Mouse (Mus musculus) brown adipose tissue, adult 24 weeks (tissue): ENCODE data around the gene Sgf29. TPM values are rescaled to one million over a fixed set of nuclear protein-coding genes. Genes with fewer than 3 reads are reported as not detected.
A peak's percentile ranks its signal among the peaks of the same experiment; 100 is the strongest.

Experiments used
- H3K27ac ChIP-seq: fragments of 200-500 bp; replicated peaks from 2 replicates; pipeline ENCODE4 v1.5.1; 2012; ENCODE audit warnings: low read depth, mild to moderate bottlenecking, low read length
- H3K4me1 ChIP-seq: fragments of 200-500 bp; 2 replicates; pipeline ENCODE4 v1.6.1; 2012; ENCODE audit warnings: low read length, mixed read lengths; ENCODE audit not compliant: control insufficient read depth, insufficient read depth, insufficient read length
- H3K4me3 ChIP-seq: fragments of 200-500 bp; 2 replicates; pipeline ENCODE4 v1.5.1; 2012; ENCODE audit warnings: low read depth, mild to moderate bottlenecking, low read length, moderate library complexity; ENCODE audit not compliant: insufficient read depth
- polyA plus RNA-seq: library from polyadenylated mRNA; stranded (reverse); fragments of >200 nt; gene quantifications from 2 replicates; pipeline ENCODE4 v1.2.4, GENCODE M21; 2012; ENCODE audit not compliant: missing spikeins, insufficient read depth, insufficient read length

Gene Sgf29
- polyA plus RNA-seq, 1 experiment: 18.3 TPM

DNA sequence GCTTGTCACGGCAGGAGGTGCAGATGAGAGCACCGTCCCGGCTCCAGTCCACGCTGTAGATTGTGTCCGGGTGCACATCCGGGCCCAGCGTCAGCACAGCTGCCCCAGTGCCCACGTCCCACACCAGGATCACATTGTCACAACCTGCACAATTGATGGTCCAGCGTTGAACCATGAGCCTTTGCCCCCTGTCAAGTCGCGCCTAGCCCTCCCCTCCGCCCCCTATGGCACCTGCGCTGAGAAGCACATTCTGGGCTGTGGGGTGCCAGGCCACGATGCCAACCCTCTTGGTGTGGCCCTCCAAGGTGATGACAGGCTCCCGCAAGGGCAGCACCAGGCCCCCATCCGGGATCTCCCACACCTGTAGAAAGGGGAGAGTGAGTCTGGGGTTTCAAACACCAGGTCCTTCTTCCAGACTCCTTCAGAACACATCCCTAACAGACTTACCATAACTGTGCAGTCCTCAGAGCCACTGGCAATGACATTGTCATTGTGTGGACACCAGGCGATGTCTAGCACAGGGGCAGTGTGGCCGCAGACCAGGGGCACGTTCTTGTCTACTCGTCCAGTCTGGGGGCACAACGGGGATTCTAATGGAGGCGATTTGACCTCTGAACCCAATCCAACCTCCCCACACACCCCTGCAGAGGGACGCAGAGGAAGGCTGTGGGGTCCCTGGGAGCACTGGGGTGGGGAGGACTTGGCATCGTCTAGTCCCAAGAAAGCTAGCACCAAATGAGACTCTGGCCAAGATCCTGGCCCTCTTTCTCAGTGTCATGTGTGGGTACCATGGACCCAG is 52.6 kb downstream of the Sgf29 start:
- Histone ChIP-seq H3K27ac (peak overlapping the region; percentile 59), H3K4me3 (peak overlapping the region; percentile 17; the same call in 1 of the 2 replicates), H3K4me1 (peaks cover 3% of the 10 kb centered on the region; the same call in 1 of the 2 replicates)

DNA sequence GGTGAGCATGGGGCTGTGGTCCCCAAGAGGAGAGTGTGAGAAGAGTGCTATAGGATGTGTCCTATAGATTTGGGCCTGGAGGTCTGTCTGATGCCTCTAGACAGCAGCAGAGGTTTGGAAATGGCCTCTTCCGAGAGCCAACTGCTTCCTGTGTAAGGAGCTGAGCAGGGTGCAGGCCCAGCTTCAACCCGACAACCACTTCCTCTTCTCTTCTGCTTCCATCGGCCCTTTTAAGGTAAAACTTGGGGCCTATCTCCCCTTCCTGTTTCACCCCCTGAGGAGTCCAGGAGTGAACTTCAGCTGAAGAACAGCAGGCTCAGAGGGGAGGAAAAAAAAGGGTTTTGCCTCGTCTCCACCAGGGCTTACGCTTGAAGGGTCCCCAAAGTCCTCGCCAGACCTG is 53.2 kb downstream of the Sgf29 start:
- Histone ChIP-seq H3K4me3 (peak overlapping the region; percentile 7; the same call in 1 of the 2 replicates), H3K27ac (peak overlapping the region; percentile 59)

DNA sequence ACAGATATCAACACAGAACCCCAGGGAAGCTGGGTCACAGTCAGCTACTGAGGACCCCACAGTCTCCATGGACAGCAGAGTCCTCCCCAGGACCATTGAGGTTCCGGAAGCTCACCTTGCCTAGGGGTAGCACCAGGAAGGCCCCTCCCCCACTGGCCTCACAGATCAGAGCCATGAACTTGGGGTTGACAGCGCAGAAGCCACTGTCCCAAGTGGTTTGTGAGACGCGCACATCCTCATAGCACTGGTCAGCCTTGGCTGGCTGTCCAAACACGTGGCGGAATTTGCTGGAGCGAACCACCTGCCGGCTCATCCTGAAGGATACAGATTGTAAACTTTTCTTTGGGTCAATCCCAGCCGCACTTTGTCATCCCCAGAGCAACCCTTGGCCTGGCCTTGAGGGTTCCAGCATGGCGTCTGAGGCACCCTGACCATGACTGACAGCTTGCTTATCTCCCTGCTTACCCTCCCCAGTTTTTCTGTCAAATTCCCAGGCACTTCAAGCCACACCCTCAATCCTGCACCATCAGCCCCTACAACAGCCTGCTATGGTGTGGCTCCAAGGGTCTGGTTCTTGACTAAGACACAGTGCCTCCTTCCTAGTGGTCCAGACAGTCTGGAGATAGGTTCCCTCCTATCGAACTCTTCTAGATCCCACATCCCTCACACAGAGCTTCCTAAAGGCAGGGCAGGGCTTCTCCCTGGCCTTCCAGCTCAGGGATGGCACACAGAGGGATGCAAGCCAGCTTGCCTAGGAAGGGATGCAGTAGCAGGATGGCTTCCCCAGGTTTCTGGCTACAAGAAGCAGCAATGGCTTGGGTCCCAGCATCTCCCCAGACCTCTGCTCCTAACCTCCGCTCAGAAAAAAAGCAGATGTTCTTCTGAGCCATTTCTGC is 54.0 kb downstream of the Sgf29 start:
- Histone ChIP-seq H3K27ac (peak overlapping the region; percentile 56), H3K4me1 (peaks cover 3% of the 10 kb centered on the region; the same call in 1 of the 2 replicates), H3K4me3 (peak overlapping the region; percentile 46)

More for the DNA sequence above, 53.2 kb downstream of the Sgf29 start:
- peaks cover 3% of the 10 kb centered on the region; the same call in 1 of the 2 replicates for H3K4me1 ChIP-seq

DNA sequence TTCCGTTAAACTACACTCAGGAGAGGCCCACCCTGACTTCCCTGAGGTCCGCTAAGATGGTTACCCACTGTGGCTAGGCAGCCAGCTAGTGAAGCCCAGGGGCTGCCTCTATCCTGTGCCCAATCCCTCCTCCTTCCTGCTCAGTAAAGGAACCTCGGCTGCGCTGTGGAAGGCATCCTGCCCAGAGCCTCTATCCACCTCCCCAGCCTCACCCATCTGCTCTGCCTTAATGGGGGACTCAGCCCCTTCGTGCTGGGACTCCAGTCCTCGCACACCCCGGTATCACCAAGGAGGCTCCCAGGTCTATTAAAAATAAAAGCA is 54.6 kb downstream of the Sgf29 start:
- H3K4me3 ChIP-seq: peak overlapping the region; percentile 46
- peak overlapping the region; percentile 56 for H3K27ac ChIP-seq
- H3K4me1 ChIP-seq: peaks cover 3% of the 10 kb centered on the region; the same call in 1 of the 2 replicates

GRCm38 (mm10) chr7:126704121-126704980 is 55.2 kb downstream of the Sgf29 start:
- peaks cover 3% of the 10 kb centered on the region; the same call in 1 of the 2 replicates for H3K4me1 ChIP-seq
- H3K4me3 ChIP-seq: peak overlapping the region; percentile 46
- H3K27ac ChIP-seq: peak overlapping the region; percentile 64

DNA sequence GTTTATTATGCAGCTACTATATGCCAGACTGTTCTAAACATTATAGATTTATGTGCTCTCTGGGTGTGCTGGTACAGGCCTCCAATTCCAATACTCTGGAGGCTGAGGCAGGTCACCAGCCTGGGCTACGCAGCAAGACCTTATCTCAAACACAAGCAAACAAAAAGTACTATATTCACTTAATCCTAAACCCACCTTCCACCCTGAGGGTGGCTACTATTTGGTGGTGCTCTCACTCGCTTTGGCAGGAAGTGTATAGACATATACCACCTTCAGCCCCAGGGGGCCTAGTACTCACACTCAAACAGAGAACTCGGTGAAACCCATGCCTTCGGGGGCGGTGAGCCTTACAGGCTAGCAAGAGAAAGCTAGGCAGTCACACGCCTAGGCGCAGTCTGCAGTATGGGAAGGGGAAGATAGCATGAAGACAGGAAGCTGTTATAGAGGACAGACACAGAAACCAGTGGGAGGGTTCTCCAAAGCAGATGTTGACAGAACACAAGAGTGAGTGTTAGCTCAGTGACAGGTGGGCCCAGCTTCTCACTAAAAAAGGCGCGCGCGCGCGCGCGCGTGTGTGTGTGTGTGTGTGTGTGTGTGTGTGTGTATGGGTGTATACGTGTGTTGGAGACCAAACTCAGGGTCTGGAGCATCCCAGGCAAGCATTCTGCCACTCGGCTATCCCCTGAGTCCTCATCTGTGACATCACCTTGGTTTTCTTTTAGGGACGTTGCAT is 58.5 kb downstream of the Sgf29 start, which contains the start of gene Coro1a:
Gene Coro1a (minus strand): TSS at position 346 of the 733 bp plus-strand sequence.
- Histone ChIP-seq H3K4me1 (peaks cover 3% of the 10 kb centered on the region; the same call in 1 of the 2 replicates), H3K27ac (no peak within 1 kb of the TSS), H3K4me3 (no peak within 1 kb of the TSS)

DNA sequence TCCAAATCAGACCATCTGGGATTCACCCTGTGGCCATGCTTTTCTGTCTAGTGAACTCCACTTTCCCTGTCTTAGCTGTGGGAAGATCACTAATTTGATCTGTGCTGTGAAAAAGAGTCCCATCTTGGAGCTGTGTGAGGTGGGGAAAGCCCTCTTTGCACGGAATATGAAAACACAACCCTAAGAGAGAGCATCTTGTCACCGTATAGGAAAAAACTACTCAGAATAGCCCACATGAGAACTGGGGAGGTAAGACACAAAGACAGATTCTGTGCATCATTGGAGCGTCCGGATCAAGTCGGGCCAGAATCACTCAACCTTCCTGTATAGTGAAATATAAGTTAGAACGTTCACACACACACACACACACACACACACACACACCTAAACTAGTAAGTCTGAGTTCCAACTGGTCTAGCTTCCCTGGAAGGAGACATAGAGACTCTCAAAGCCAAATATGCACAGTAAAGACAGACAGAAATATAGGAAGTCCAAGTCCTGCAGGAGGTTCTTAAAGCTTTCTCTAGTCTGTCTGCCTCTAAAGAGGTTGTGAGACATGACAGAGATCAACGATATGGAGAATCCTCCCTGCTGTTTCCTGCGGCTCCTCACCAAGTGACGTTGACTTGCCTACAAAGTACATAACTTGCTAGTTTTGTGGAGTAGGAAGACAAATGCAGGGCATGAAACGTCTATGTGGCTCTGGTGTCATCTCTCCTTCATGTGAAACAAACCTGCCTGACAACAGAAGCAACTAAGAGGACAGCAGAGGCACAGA is 59.3 kb downstream of the Sgf29 start:
- Histone ChIP-seq H3K4me1 (peaks cover 3% of the 10 kb centered on the region; the same call in 1 of the 2 replicates), H3K4me3 (no peak overlapping the region), H3K27ac (no peak overlapping the region)

DNA sequence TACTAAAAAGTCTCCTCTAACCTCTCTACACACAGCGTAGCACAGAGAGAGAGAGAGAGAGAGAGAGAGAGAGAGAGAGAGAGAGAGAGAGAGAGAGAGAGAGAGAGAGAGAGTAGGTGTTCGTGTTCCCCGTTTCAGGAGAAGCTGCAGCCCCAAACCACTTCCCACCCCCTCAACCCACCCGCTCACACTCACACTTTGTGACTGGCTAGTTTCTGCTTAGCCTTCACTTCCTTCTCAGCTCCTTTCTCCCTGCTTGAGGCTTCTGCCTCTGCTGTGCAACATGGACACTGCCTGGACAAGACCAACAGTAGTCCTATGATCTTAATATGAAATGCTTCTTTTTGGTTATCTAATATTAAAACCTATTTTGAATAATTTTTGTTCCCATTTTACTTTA is 61.2 kb downstream of the Sgf29 start:
- H3K4me3 ChIP-seq: no peak overlapping the region

GRCm38 (mm10) chr7:126711910-126712309 is 62.8 kb downstream of the Sgf29 start:
- no peak overlapping the region for H3K4me3 ChIP-seq
- H3K27ac ChIP-seq: no peak overlapping the region
- H3K4me1 ChIP-seq: no peaks in the 10 kb centered on the region

More for the DNA sequence above, 61.2 kb downstream of the Sgf29 start:
- Histone ChIP-seq H3K4me1 (no peaks in the 10 kb centered on the region), H3K27ac (no peak overlapping the region)

DNA sequence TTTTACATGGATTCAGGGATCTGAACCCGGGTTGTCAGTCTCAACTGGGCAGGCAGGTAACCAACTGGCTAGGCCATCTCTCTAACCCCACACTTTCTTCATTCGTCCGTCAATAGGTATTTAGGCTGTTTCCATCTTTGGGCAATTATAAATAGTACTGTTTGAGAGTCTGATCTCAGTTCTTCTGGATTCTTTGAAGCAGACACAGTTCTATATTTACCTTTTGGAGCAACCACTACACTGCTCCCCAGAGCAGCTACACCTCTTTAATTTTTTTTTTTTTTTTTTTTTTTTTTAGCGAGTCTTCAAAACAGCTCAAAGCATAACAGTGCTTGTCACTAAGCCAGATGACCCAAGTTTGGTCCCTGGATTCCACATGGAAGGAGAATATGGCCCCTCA is 66.6 kb downstream of the Sgf29 start:
- H3K27ac ChIP-seq: no peak overlapping the region
- H3K4me1 ChIP-seq: no peaks in the 10 kb centered on the region
- no peak overlapping the region for H3K4me3 ChIP-seq

DNA sequence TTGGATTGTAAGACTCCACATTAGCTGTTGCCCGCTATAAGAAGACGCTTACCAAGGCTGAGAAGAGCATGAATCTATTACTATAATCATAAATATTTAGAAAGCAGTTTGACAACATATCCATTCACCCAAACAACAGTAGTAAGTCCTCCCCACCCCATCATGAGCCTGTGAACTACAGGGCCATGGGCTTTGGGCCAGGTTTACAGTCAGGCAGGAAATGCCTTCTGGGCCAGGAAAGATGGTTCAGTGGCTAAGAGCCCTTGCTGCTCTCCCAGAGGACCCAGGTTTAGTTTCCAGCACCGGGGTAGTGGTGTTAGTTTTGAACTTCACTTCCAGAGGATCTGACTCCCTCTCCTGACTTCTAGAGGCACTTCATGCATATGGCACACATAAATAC is 68.5 kb downstream of the Sgf29 start:
- no peak overlapping the region for H3K4me3 ChIP-seq
- H3K4me1 ChIP-seq: no peaks in the 10 kb centered on the region
- no peak overlapping the region for H3K27ac ChIP-seq

GRCm38 (mm10) chr7:126718787-126719337 is 69.8 kb downstream of the Sgf29 start:
- Histone ChIP-seq H3K4me1 (no peaks in the 10 kb centered on the region), H3K27ac (no peak overlapping the region), H3K4me3 (no peak overlapping the region)

DNA sequence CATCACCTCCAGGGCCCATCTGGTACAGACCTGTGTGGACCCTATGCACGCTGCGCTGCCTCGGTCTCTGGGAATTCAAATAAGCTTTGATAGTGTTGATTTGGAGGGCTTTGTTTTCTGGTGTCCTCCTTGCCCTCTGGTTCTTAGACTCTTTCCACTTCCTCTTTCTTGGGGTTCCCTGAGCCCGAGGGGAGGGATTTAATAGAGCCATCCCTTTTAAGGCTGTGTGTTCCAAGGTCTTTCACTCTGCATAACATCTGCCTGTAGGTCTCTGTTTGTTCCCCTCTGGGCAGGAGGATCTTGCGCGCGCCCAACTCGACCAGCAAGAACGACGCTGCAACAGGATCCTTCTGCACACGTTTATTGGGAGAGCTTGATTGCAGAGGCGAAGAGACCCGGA is 72.5 kb downstream of the Sgf29 start:
- Histone ChIP-seq H3K4me1 (no peaks in the 10 kb centered on the region), H3K4me3 (no peak overlapping the region), H3K27ac (no peak overlapping the region)
